Mouse (Mus musculus) liver, postnatal 0 days (tissue): ENCODE data around the gene Cass4.

ENCODE experiments used
- CTCF ChIP-seq: sonication (generic); IDR thresholded peaks from 2 replicates; pipeline ENCODE4 v1.5.1; 2016; ENCODE audit warnings: antibody characterized with exemption, low read depth
- EP300 ChIP-seq: IDR thresholded peaks from 2 replicates; pipeline ENCODE4 v1.6.1; 2016; ENCODE audit warnings: antibody characterized with exemption, low read depth, mild to moderate bottlenecking

GRCm38 (mm10) chr2:172473591-172473990 is 80.0 kb downstream of the Cass4 start:
- TF ChIP-seq CTCF: no peak
- TF ChIP-seq EP300: no peak
